ENCODE assay signal across 17 mouse cellular contexts in the genomic region with DNA sequence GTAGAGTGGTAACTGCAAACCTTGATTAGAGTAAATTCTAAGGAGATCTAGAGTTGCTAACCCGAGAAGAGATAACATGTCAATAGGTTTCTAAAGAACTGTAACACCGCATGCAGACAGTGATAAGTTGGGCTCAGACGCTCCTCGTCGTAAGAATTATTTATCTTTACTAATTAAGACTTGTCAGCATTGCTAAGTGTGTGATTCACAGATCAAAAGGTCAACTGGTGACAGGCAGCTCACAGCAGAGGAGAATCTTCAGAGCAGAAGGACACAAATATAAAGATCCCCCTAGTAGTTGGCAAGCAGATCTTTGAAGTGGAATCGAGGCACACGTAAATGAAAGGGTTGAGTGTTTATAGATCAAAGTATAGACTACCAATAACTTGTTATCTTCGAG. TPM values are rescaled to one million over a fixed set of nuclear protein-coding genes. Genes with fewer than 3 reads are reported as not detected.
"Had no signal": no experiment of that assay in that cellular context is flagged by ENCODE, and none has a peak within 500 bp of the region (broad histone marks: within the 10 kb centered on the region; RNA-seq: fewer than 3 reads in every experiment).

No protein-coding gene starts in this region.

- H3K4me2 ChIP-seq: neural tube, embryonic 13.5 days; neural tube, embryonic 15.5 days; stomach, embryonic 15.5 days had no signal

- H3K9ac ChIP-seq: neural tube, embryonic 13.5 days; neural tube, embryonic 15.5 days; stomach, embryonic 15.5 days had no signal

- H3K27ac ChIP-seq: neural tube, embryonic 13.5 days; neural tube, embryonic 15.5 days; stomach, embryonic 15.5 days; stomach, postnatal 0 days had no signal

- H3K27me3 ChIP-seq: neural tube, embryonic 13.5 days; neural tube, embryonic 15.5 days; stomach, embryonic 15.5 days had no signal

- DNase-seq: retina, postnatal 1 day; right cerebral cortex, adult 18-20 months; right cerebral cortex, postnatal 14 days; right cerebral cortex, postnatal 25 days; right cerebral cortex, postnatal 4 days; spleen, adult 18-20 months; thymus, adult 18-20 months; thymus, adult 2 months; thymus, postnatal 14 days; thymus, postnatal 25 days; thymus, postnatal 36 days; thymus, postnatal 4 days had no signal

- H3K36me3 ChIP-seq: neural tube, embryonic 13.5 days; neural tube, embryonic 15.5 days; stomach, embryonic 15.5 days had no signal

- H3K4me1 ChIP-seq: neural tube, embryonic 13.5 days; neural tube, embryonic 15.5 days; stomach, embryonic 15.5 days had no signal

- H3K4me3 ChIP-seq: neural tube, embryonic 13.5 days; neural tube, embryonic 15.5 days; stomach, embryonic 15.5 days had no signal

- H3K9me3 ChIP-seq: neural tube, embryonic 13.5 days; neural tube, embryonic 15.5 days; stomach, embryonic 15.5 days had no signal

RNA-seq across cellular contexts. Expression of gene Cachd1, which starts 20.8 kb away (rescaled TPM):
- total RNA-seq: neutrophil, adult 5-6 weeks had no signal
